Mouse (Mus musculus) cerebellum, postnatal 14 days (tissue): ENCODE data around the gene Cblb.
A peak's percentile ranks its signal among the peaks of the same experiment; 100 is the strongest.

Experiments
- DNase-seq, 2 experiments: peaks; one replicate each; pipeline ENCODE4 v3.0.0; 2021; ENCODE audit warnings: mixed read lengths in 2 of 2

Gene Cblb

DNA sequence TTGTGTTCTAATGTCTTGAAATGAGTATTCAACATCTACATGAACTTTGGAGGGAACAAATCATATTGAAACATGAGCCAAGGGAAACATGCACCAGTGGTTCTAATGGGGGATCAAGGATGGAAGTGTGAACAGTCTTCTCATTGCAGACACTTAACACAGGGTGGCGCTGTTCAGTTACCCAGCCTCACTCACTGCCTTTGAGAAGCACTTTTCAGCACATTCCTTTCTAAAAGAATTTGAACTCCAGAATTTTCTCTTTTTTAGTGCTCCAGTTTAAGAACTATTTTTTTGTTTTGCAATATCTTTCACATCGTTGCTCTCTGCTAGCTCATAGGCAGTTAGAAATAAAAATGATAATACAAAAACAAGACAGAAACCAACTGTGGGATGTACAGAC is 188.0 kb downstream of the Cblb start:
- peak; percentile 28 to 51 for DNase-seq

DNA sequence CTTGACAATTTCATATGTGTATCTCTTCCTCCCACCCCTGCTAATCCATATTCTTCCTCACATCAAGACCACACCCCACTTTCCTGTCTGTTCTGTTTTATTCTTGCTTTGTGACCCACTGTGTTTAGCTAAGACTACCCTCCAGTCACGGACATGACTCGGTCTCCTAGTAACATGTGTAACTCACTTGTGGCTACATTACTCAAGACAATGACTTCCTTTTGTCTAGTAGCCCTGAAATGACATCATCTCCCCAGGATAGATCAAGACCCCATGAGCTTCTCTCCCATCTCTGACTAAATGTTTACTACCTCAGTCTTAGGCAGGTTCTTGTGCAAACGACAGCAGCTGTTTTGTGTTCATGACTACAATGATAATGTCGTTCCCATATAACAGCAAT is 191.9 kb downstream of the Cblb start:
- no peak for DNase-seq

- no peak for DNase-seq
Observed at GRCm38 (mm10) chr16:52229446-52229845, 198.4 kb downstream of the Cblb start.

- DNase-seq = no peak
Observed at GRCm38 (mm10) chr16:52229930-52230329, 198.9 kb downstream of the Cblb start.

- no peak for DNase-seq
Observed at GRCm38 (mm10) chr16:52242144-52242543, 211.1 kb downstream of the Cblb start.

GRCm38 (mm10) chr16:52243421-52243973 is 212.5 kb downstream of the Cblb start:
- no peak for DNase-seq

DNA sequence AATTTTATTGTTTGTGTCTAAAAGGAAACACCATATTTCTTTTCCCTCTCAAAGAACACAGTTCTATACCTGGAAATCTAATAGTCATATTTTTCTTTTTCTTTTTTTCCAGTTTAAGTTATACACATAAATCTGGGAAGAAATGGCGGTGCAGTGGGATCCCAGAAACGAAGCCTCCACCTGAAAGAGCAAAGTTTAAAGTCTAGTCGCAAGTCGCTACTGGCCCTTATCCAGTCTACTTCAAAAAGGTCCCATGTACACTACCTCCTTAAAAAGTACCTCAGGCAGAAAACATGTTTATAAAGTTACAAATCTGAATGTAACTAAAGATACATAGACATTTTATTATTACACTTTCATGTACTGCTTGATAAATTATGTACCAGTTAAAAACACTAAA is 219.2 kb downstream of the Cblb start:
- no peak for DNase-seq

GRCm38 (mm10) chr16:52250935-52251334 is 219.9 kb downstream of the Cblb start:
- no peak for DNase-seq
